Mouse (Mus musculus) CH12.LX (cell line): ENCODE data around the gene Rps16. TPM values are rescaled to one million over a fixed set of nuclear protein-coding genes. Genes with fewer than 3 reads are reported as not detected.

Source experiments
- DNase-seq: peaks from one replicate; pipeline ENCODE4 v3.0.0-alpha.2; 2013; ENCODE audit errors: extremely low read depth
- H3K27ac ChIP-seq: 2 replicates; pipeline ENCODE4 v1.5.1; 2012; ENCODE audit warnings: low read depth, mild to moderate bottlenecking, control low read depth, moderate library complexity; ENCODE audit not compliant: insufficient read depth
- H3K27me3 ChIP-seq: replicated peaks from 2 replicates; pipeline ENCODE3; 2012; ENCODE audit warnings: inconsistent platforms
- H3K36me3 ChIP-seq, 2 experiments: replicated peaks in 1 of 2; 2 replicates each; pipeline versions ENCODE3 to v1.6.1; 2012; ENCODE audit warnings: inconsistent platforms in 1 of 2, low read length in 1 of 2, mild to moderate bottlenecking in 1 of 2, mixed read lengths in 1 of 2, moderate library complexity in 1 of 2; ENCODE audit not compliant: control insufficient read depth in 1 of 2, insufficient read depth in 1 of 2
- H3K4me1 ChIP-seq, 2 experiments: 2 replicates each; pipeline ENCODE4 v1.6.1; 2012; ENCODE audit warnings: inconsistent platforms in 1 of 2, moderate library complexity in 1 of 2; ENCODE audit not compliant: insufficient read depth in 2 of 2, control insufficient read depth in 1 of 2
- H3K4me2 ChIP-seq: 2 replicates; pipeline ENCODE4 v1.6.1; 2012; ENCODE audit warnings: low read depth, mild to moderate bottlenecking, control low read depth; ENCODE audit not compliant: poor library complexity, insufficient read depth, severe bottlenecking
- H3K4me3 ChIP-seq, 3 experiments: fragments of 150-350 bp in 1 of 3; sonication (generic) in 1 of 3; replicated peaks in 1 of 3; 2 replicates each; pipeline versions ENCODE3 to v1.5.1; 2011 to 2012; ENCODE audit warnings: low read depth in 2 of 3, low read length in 2 of 3, mild to moderate bottlenecking in 2 of 3, moderate library complexity in 2 of 3, control low read depth in 1 of 3, improper control_type of control experiment in 1 of 3, inconsistent platforms in 1 of 3, mixed read lengths in 1 of 3; ENCODE audit not compliant: poor library complexity in 1 of 3
- H3K79me2 ChIP-seq: replicated peaks from 2 replicates; pipeline ENCODE4 v1.6.1; 2012; ENCODE audit warnings: mild to moderate bottlenecking, moderate library complexity; ENCODE audit not compliant: control insufficient read depth, poor library complexity, insufficient read depth, severe bottlenecking; ENCODE audit errors: extremely low read depth
- H3K9ac ChIP-seq: 2 replicates; pipeline ENCODE4 v1.6.1; 2012; ENCODE audit warnings: low read depth, mild to moderate bottlenecking, control low read depth, moderate library complexity; ENCODE audit not compliant: insufficient read depth
- H3K9me3 ChIP-seq: replicated peaks from 2 replicates; pipeline ENCODE3; 2012; ENCODE audit warnings: low read length, inconsistent platforms, mixed read lengths
- BHLHE40 ChIP-seq: IDR thresholded peaks from 2 replicates; pipeline ENCODE4 v1.6.1; 2011; ENCODE audit warnings: mild to moderate bottlenecking, low read depth, low read length, improper control_type of control experiment
- CHD1 ChIP-seq: IDR thresholded peaks from 2 replicates; pipeline ENCODE4 v1.6.1; 2012; ENCODE audit warnings: low read depth, low read length, improper control_type of control experiment, inconsistent platforms
- CHD2 ChIP-seq: IDR thresholded peaks from 2 replicates; pipeline ENCODE4 v1.6.1; 2011; ENCODE audit warnings: low read length, improper control_type of control experiment
- E2F4 ChIP-seq: IDR thresholded peaks from 2 replicates; pipeline ENCODE4 v1.6.1; 2011; ENCODE audit warnings: low read depth, low read length, improper control_type of control experiment; ENCODE audit not compliant: insufficient replicate concordance
- ELF1 ChIP-seq: IDR thresholded peaks from 2 replicates; pipeline ENCODE4 v1.6.1; 2014; ENCODE audit warnings: low read depth, mild to moderate bottlenecking, inconsistent platforms, low read length, improper control_type of control experiment
- ETS1 ChIP-seq: conservative IDR thresholded peaks from 2 replicates; pipeline ENCODE4 v1.6.1; 2012; ENCODE audit warnings: low read depth, mild to moderate bottlenecking, inconsistent platforms, low read length, improper control_type of control experiment, moderate library complexity
- HCFC1 ChIP-seq: IDR thresholded peaks from 2 replicates; pipeline ENCODE4 v1.6.1; 2012; ENCODE audit warnings: low read depth, mild to moderate bottlenecking, inconsistent platforms, low read length, improper control_type of control experiment
- IRF4 ChIP-seq: IDR thresholded peaks from 2 replicates; pipeline ENCODE4 v1.6.1; 2014; ENCODE audit warnings: low read depth, mild to moderate bottlenecking, inconsistent platforms, low read length, improper control_type of control experiment
- JUN ChIP-seq: IDR thresholded peaks from 2 replicates; pipeline ENCODE4 v1.6.1; 2011; ENCODE audit warnings: low read depth, mild to moderate bottlenecking, low read length, improper control_type of control experiment, moderate library complexity; ENCODE audit not compliant: insufficient read depth
- JUND ChIP-seq: conservative IDR thresholded peaks from 2 replicates; pipeline ENCODE4 v1.6.1; 2011; ENCODE audit warnings: low read depth, low read length, improper control_type of control experiment
- KAT2A ChIP-seq: IDR thresholded peaks from 2 replicates; pipeline ENCODE4 v1.6.1; 2012; ENCODE audit warnings: low read length, improper control_type of control experiment, inconsistent platforms; ENCODE audit not compliant: insufficient replicate concordance
- MAX ChIP-seq: IDR thresholded peaks from 2 replicates; pipeline ENCODE4 v1.6.1; 2011; ENCODE audit warnings: low read length, improper control_type of control experiment
- MXI1 ChIP-seq: IDR thresholded peaks from 2 replicates; pipeline ENCODE4 v1.6.1; 2011; ENCODE audit warnings: mild to moderate bottlenecking, low read depth, low read length, improper control_type of control experiment
- MYC ChIP-seq: IDR thresholded peaks from 2 replicates; pipeline ENCODE4 v1.6.1; 2011; ENCODE audit warnings: low read depth, mild to moderate bottlenecking, improper control_type of control experiment, low read length
- NELFE ChIP-seq: IDR thresholded peaks from 2 replicates; pipeline ENCODE4 v1.6.1; 2011; ENCODE audit warnings: low read depth, low read length, improper control_type of control experiment
- NRF1 ChIP-seq: IDR thresholded peaks from 2 replicates; pipeline ENCODE4 v1.6.1; 2014; ENCODE audit warnings: low read depth, mild to moderate bottlenecking, inconsistent platforms, low read length, improper control_type of control experiment, moderate library complexity
- PAX5 ChIP-seq: IDR thresholded peaks from 2 replicates; pipeline ENCODE4 v1.6.1; 2012; ENCODE audit warnings: low read length, inconsistent platforms, mixed read lengths
- POLR2A ChIP-seq: IDR thresholded peaks from 2 replicates; pipeline ENCODE4 v1.6.1; 2011; ENCODE audit warnings: low read depth, mild to moderate bottlenecking, improper control_type of control experiment, low read length
- POLR2AphosphoS2 ChIP-seq: IDR thresholded peaks from 2 replicates; pipeline ENCODE4 v1.6.1; 2011; ENCODE audit warnings: low read depth, low read length, improper control_type of control experiment
- RCOR1 ChIP-seq: conservative IDR thresholded peaks from 2 replicates; pipeline ENCODE4 v1.6.1; 2012; ENCODE audit warnings: low read depth, mild to moderate bottlenecking, inconsistent platforms, low read length, improper control_type of control experiment
- SMC3 ChIP-seq: IDR thresholded peaks from 2 replicates; pipeline ENCODE4 v1.6.1; 2011; ENCODE audit warnings: low read depth, low read length, improper control_type of control experiment
- TBP ChIP-seq: conservative IDR thresholded peaks from 2 replicates; pipeline ENCODE4 v1.6.1; 2011; ENCODE audit warnings: low read depth, low read length, improper control_type of control experiment
- TCF12 ChIP-seq: IDR thresholded peaks from 2 replicates; pipeline ENCODE4 v1.6.1; 2014; ENCODE audit warnings: low read depth, mild to moderate bottlenecking, inconsistent platforms, low read length, improper control_type of control experiment
- UBTF ChIP-seq: IDR thresholded peaks from 2 replicates; pipeline ENCODE4 v1.6.1; 2012; ENCODE audit warnings: low read depth, mild to moderate bottlenecking, inconsistent platforms, low read length, improper control_type of control experiment, moderate library complexity
- USF1 ChIP-seq: IDR thresholded peaks from 2 replicates; pipeline ENCODE4 v1.6.1; 2014; ENCODE audit warnings: low read depth, mild to moderate bottlenecking, inconsistent platforms, low read length, improper control_type of control experiment
- ZC3H11A ChIP-seq: IDR thresholded peaks from 2 replicates; pipeline ENCODE4 v1.6.1; 2012; ENCODE audit warnings: low read depth, mild to moderate bottlenecking, inconsistent platforms, low read length, improper control_type of control experiment
- ZMIZ1 ChIP-seq: IDR thresholded peaks from 2 replicates; pipeline ENCODE4 v1.6.1; 2012; ENCODE audit warnings: low read depth, mild to moderate bottlenecking, inconsistent platforms, low read length, improper control_type of control experiment
- dilution Hi-C: fragments of 300-500 bp; cut with MboI; formaldehyde crosslinking; loops from 2 replicates; pipeline ENCODE4 v1.14.3; 2020; ENCODE audit warnings: low sequenced_read_pairs; ENCODE audit not compliant: extremely low pct_unique_long_range_greater_than_20kb, extremely low pct_ligation_motif_present
- in situ Hi-C: fragments of 300-500 bp; cut with MboI; formaldehyde crosslinking; loops from 3 replicates; pipeline ENCODE4 v1.14.3; 2019; ENCODE audit warnings: low sequenced_read_pairs, low pct_ligation_motif_present, low pct_unique_long_range_greater_than_20kb, mixed read lengths
- polyA plus RNA-seq: library from polyadenylated mRNA; unstranded; fragments of >175 nt; gene quantifications from 2 replicates; pipeline ENCODE4 v1.2.1, GENCODE M21; 2012; ENCODE audit warnings: low read depth; ENCODE audit not compliant: insufficient read length
- total RNA-seq, 2 experiments: library from RNA; depleted of rRNA; stranded (reverse); fragments of 300-350 nt in 1 of 2; fragments of >200 nt in 1 of 2; gene quantifications; 2 replicates each; pipeline ENCODE4 v1.2.3; 2012 to 2014

The Rps16 gene
- total and polyA plus RNA-seq, 3 experiments, result 66.7 to 2,040 (median 1,254) TPM

DNA sequence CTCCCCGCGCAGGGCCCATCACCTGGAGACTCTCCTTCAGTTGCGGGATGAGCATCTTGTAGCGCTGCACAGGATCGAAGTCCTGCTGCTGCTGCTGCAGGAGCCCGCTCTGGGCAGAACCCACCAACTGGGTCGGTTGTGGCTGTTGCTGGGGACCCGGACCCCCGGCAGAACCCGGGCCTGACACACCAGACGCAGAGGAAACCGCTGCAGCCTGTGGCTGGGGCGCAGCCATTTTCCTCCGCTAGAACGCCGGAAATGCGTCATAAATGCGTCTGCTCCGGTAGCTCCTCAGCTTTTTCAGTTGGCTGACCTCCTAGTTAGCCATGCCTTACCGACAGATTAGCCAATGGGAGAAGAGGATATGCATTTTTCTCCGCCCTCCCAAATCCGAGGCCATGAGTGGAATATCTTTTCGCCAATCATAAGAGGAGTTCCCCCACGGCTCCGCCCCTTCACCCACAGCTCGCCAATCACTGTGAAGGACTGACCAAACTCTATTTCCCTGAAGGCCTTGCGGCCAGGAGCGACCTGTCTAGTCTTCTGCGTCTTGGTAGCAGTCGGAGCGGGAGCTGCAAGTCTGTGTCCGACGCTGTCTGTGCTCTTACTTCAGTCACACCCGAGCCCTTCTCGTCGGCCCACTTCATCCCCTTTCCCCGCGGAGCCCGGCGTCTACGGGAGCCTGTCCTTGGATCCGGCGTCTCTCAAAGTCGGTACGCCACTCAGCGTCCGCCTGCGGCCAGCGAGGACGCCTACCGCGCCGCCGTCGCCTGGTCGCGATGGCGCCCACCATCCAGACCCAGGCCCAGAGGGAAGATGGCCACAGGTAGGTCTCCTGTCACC, 42.2 kb downstream of the Rps16 start, which contains the start of the genes Med29 and Paf1:
Gene Med29 (minus strand): TSS at position 280 of the 843 bp plus-strand sequence.
Gene Paf1 (plus strand): TSS at position 523 of the 843 bp plus-strand sequence.
- peaks cover 47 to 62% of the 10 kb centered on the region in 2 experiments for H3K36me3 ChIP-seq
- dilution Hi-C loops, result no loop called here

DNA sequence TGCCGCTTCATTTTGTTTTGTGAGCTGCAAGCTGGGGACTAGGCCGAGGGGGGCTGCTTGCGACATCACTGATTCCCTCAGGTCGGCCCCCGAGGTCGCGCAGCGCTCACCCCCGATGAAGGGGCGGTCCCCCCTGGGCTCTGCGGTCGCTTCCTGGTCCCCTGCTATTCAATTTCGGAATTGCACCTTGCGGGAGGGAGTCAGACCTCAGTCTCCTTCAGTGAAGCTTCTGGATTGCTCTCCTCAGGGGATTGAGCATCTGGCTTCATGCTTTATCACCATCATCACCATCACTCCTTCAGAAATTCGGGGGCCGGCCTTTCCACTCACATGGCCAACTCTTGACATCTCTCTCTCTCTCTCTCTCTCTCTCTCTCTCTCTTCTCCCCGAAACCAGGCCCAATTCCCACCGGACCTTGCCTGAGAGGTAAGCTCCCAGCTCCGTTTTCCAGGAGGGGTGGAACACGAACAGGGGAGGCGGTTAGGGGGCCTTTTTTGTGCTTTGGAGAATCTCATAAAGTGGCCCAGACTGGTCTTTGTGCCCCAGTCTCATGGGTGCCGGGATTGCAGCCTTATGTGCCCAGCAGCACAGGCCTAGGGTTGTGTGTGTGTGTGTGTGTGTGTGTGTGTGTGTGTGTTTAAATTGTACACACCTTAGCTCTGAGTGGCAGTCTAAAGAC, 43.0 kb downstream of the Rps16 start:
- in situ Hi-C loops, result no loop called here
- no peaks in the 10 kb centered on the region for H3K27me3 ChIP-seq
- peaks cover 47 to 62% of the 10 kb centered on the region in 2 experiments for H3K36me3 ChIP-seq
- H3K4me1 ChIP-seq, result peaks cover 0 to 11% of the 10 kb centered on the region in 2 experiments; a peak in 2 of 4 replicates
- TF ChIP-seq ZC3H11A, result no peak
- TF ChIP-seq IRF4, result no peak
- no peak for TF ChIP-seq RCOR1
- no peak for TF ChIP-seq JUN
- TF ChIP-seq KAT2A, result no peak
- TF ChIP-seq NRF1, result no peak
- no peak for TF ChIP-seq SMC3
- TF ChIP-seq MYC, result no peak
- no peak for TF ChIP-seq NELFE
- no peak for TF ChIP-seq PAX5
- TF ChIP-seq POLR2AphosphoS2, result no peak
- TF ChIP-seq E2F4, result no peak
- TF ChIP-seq UBTF, result no peak
- no peak for TF ChIP-seq BHLHE40
- no peak for TF ChIP-seq USF1
- H3K27ac ChIP-seq, result peak overlapping the region; percentile 19; the same call in 1 of the 2 replicates
- H3K4me3 ChIP-seq, result peak overlapping the region; percentile 84 to 92 (median 84)
- peaks cover 22% of the 10 kb centered on the region for H3K79me2 ChIP-seq
- H3K9ac ChIP-seq, result peak overlapping the region; percentile 73
- dilution Hi-C loops, result no loop called here
- DNase-seq, result no peak
- H3K4me2 ChIP-seq, result peak overlapping the region; percentile 80
- no peaks in the 10 kb centered on the region for H3K9me3 ChIP-seq

More for the DNA sequence above, 42.2 kb downstream of the Rps16 start, which contains the start of the genes Med29 and Paf1:
- Histone ChIP-seq H3K27ac (peak within 1 kb of the TSS; percentile 19; the same call in 1 of the 2 replicates), H3K4me2 (peak within 1 kb of the TSS; percentile 97), H3K27me3 (no peaks in the 10 kb centered on the region), H3K4me1 (peaks cover 0 to 11% of the 10 kb centered on the region in 2 experiments; a peak in 2 of 4 replicates)
- in situ Hi-C loops, result no loop called here
- DNase-seq, result peak; percentile 99
- TF ChIP-seq NELFE (peak; percentile 96), KAT2A (peak; percentile 74; the same call in 1 of the 2 replicates), POLR2AphosphoS2 (peak; percentile 85; the same call in 1 of the 2 replicates), MXI1 (peak; percentile 40; the same call in 1 of the 2 replicates), CHD2 (peak; percentile 85), TBP (peak; percentile 94), TCF12 (peak; percentile 79), ELF1 (peak; percentile 65), CHD1 (no peak), ZMIZ1 (peak; percentile 90), USF1 (no peak), POLR2A (peak; percentile 96), MAX (no peak), MYC (0 out of 2 replicates have a peak, but pooled peaks have one; percentile 21), JUND (no peak), ETS1 (peak; percentile 21), NRF1 (peak; percentile 46; the same call in 1 of the 2 replicates), HCFC1 (peak; percentile 75), E2F4 (no peak)
- TF ChIP-seq, all 38 proteins: peak for 14
- Histone ChIP-seq H3K4me3 (peak within 1 kb of the TSS; percentile 84 to 92 (median 92)), H3K9me3 (no peaks in the 10 kb centered on the region), H3K79me2 (peaks cover 22% of the 10 kb centered on the region), H3K9ac (peak within 1 kb of the TSS; percentile 73)
